Mouse (Mus musculus): ENCODE results near the gene Mrgprg.

- TF ChIP-seq HCFC1 (IDR thresholded peaks at IDR 0.05; ENCODE audit: borderline replicate concordance, insufficient read depth, low read length) (no peak), MAFK (IDR thresholded peaks at IDR 0.05; ENCODE audit: insufficient read depth, low read depth, low read length) (no peak), CHD2 (IDR thresholded peaks at IDR 0.05; ENCODE audit: low read depth, low read length) (no peak)
Measured at GRCm38 (mm10) chr7:143777375-143777774, 10.6 kb upstream of the Mrgprg start.
